Mouse (Mus musculus) small intestine, adult 2 months (tissue): Measurements from ENCODE around the gene Apela.

ENCODE experiments used
- CTCF ChIP-seq: fragments of 200-500 bp; IDR thresholded peaks from 2 replicates; pipeline ENCODE4 v1.5.1; 2012; ENCODE audit warnings: low read depth, mild to moderate bottlenecking, control low read depth, inconsistent platforms, low read length, moderate library complexity, mixed read lengths; ENCODE audit not compliant: insufficient replicate concordance, insufficient read length; ENCODE audit errors: extremely low read depth
- POLR2A ChIP-seq: fragments of 200-500 bp; IDR thresholded peaks from 2 replicates; pipeline ENCODE4 v1.6.1; 2012; ENCODE audit warnings: low read depth, mild to moderate bottlenecking, control low read depth, inconsistent platforms, low read length, moderate library complexity

DNA sequence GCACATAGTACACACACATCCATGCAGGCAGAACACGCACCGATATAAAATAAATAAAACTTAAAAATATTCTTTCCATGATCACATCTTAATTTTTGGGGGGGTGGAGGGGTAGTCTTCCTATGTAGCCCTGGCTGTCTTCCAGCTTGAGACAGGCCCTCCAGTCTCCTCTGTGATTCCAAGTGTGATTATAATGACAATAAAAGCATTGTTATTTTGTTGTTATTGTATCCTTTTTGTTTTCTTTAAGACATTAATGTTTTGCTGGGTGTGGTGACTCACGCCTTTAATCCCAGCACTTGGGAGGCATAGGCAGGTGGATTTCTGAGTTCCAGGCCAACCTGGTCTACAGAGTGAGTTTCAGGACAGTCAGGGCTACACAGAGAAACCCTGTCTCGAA is 10.7 kb upstream of the Apela start:
- TF ChIP-seq CTCF (no peak), POLR2A (no peak)
